Mouse (Mus musculus) left cerebral cortex, postnatal 25 days (tissue): ENCODE measurements around the gene Atcay. TPM values are rescaled to one million over a fixed set of nuclear protein-coding genes. Genes with fewer than 3 reads are reported as not detected.
"Not testable (repeated sequence)": the region's sequence is repeated elsewhere in the genome, so short reads cannot be mapped to it uniquely, and the experiment has no call there.

Source experiments
- DNase-seq, 2 experiments: peaks; one replicate each; pipeline ENCODE4 v3.0.0; 2022; ENCODE audit warnings: low spot score in 2 of 2, mixed read lengths in 1 of 2
- intact Hi-C: fragments of 180-260 bp; cut with DNase I; formaldehyde crosslinking; loops from one replicate; pipeline ENCODE4 v1.15.1; 2025
- total RNA-seq, 2 experiments: library from RNA; stranded (reverse); gene quantifications; 2 replicates each; pipeline ENCODE4 v1.2.3; 2021

The Atcay gene
- total RNA-seq, 2 experiments from 2014 or later = 194 to 208 TPM

- intact Hi-C loops = no loop called here
- DNase-seq = peak; percentile 70 to 77
Observed at GRCm38 (mm10) chr10:81244595-81244994, 14.0 kb upstream of the Atcay start.

GRCm38 (mm10) chr10:81244146-81244545 is 13.5 kb upstream of the Atcay start:
- intact Hi-C loops = no loop called here
- DNase-seq = no peak

GRCm38 (mm10) chr10:81242021-81242420 is 11.4 kb upstream of the Atcay start:
- intact Hi-C loops = no loop called here
- DNase-seq = no peak

GRCm38 (mm10) chr10:81240876-81241275 is 10.2 kb upstream of the Atcay start:
- peak in 1 of 2 experiments; percentile 78 for DNase-seq
- intact Hi-C loops = no loop called here

DNA sequence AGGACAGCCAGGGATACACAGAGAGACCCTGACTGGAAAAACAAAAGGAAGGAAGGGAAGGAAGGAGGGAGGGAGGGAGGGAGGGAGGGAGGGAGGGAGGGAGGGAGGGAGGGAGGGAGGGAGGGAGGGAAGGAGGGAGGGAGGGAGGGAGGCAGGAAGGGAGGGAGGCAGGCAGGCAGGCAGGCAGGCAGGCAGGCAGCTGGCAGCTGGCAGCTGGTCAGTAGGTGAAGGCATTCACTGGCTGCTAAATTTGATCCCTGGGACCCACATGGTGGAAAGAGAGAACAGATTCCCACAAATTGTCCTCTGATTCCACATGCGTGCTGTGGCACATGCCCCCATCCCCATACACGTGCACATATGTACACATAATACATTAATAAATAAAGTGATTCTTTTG is 8.0 kb upstream of the Atcay start:
- intact Hi-C loops = no loop called here
- DNase-seq = no peak

DNA sequence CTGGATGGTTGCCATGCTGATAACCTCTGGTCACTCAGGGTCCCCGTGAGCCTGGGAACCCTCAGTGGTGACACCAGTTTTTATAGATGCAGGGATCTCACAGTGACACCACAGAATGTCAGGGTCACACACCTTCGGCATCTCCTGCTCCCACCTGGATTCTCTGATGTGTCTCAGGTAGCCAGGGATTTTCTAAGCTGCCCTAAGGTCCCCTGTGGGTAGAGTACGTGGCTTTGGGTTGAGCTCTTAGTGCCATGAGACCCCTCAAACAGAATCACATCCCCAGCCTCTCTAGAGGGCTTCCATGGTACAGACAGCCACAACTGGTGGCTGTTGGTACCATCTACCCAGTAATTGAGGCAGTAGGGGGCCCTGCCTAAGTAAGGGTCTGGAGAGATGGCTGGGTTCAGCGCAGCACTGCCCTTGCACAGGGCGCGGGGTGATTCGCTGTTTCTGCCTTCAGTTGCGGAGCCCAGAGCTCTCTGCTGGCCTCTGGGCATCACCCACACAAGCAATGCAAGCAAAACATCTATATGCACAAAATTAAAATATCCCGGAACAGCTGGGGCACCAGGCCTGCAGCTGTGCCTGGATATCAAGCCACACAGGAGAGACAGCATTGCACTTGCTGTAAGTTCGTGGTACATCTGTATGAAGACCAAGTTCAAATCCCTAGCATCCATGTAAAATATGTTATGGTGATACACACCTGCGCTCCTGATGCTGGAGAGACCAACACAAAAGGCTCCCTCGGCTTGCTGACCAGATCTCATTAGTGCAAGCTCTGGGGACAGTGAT is 6.0 kb upstream of the Atcay start:
- no peak for DNase-seq
- intact Hi-C loops = no loop called here

- intact Hi-C loops = no loop called here
- no peak for DNase-seq
Observed at GRCm38 (mm10) chr10:81234206-81234605, 3.6 kb upstream of the Atcay start.

DNA sequence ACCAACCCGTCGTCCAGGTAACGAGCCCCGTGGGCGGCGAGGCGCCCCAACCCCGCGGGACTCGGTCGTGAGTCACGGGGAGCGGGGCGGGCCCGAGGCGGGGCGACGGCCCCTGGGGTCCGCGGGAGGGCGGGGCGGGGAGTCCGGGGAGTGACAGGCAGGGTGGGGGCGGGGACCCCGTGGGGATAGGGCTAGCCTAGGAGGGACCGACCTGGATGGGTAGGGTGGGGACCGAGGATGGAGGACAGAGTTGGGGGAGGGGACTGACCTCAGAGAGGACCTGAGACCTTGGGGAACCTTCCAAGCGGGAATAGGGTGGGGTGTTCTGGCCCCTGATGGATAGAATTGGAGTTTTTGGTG is 2.6 kb upstream of the Atcay start:
- intact Hi-C loops = no loop called here
- DNase-seq = no peak

- intact Hi-C loops = no loop called here
- DNase-seq = peak; percentile 93 to 97
Observed at GRCm38 (mm10) chr10:81232580-81233225, 2.1 kb upstream of the Atcay start, which contains the start of gene Zfr2. Gene Zfr2, plus strand, starts transcription at chr10:81233155.

DNA sequence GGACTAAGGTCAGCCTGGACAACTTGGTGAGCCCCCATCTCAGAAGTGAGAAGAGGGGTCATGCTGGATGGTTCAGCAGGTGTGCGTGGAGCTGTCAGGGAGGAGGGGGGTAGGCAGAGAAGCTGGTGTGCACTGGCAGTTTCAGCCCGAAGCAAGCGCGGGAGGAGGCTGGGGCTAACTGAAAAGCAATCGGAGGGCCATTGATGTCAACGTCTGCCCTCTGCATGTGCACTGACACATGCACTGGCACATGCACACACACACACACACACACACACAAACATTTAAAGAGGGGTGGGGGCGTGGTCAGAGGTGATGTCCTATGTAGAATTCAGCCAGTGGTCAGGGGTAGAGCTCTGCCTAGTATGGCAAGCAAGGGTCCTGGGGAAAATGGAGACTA is 803 bp upstream of the Atcay start:
- DNase-seq = no peak
- intact Hi-C loops = no loop called here

DNA sequence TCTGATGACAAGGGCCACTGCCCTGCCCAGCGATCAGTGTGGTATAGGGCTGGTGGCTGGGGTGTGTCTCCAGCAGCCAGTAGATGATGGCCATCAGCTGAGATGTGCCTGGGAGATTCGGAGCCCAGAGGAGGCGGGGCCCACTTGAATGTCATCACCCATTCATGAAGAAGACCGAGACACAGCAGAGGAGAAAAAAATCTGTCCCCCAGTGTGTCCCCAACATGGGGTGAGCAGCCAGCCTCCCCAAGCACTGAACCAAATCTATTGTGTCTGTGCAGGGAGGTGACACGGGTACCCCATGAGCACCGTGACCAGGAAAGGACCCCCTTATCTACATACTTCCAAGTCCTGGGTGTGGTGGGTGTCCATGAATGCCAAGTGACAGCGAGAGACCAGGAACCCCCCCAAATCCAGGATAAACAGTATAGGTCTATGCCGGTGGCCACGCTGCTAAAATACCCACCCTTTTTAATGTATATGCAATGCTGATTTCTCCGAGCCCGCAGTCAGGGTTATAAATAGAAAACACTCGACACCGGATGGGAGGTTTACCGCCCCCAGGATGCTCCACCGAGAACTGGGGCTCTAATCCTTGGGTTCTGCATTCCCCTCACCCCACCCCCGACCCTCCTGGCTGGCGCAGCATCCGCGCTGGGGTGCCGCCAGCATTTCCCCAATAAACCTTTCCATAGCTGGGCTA is 747 bp downstream of the Atcay start:
- DNase-seq = peak; percentile 52 to 76
- intact Hi-C loops = no loop called here

DNA sequence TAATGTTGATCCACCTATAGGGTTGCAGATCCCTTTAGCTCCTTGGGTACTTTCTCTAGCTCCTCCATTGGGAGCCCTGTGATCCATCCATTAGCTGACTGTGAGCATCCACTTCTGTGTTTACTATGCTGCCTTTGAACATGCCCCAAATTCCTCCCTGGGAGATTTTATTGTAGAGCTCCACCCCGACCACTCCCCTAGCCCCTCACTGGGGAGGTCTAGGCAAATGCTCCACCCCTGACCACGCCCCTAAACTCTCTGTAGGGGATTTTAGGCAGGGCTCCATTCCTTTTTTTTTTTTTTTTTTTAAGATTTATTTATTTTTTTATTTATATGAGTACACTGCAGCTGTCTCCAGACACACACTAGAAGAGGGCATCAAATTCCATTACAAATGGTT is 6.9 kb downstream of the Atcay start:
- DNase-seq, intact Hi-C loops: not testable (repeated sequence)

GRCm38 (mm10) chr10:81221402-81222015 is 9.1 kb downstream of the Atcay start:
- intact Hi-C loops = no loop called here
- no peak for DNase-seq

DNA sequence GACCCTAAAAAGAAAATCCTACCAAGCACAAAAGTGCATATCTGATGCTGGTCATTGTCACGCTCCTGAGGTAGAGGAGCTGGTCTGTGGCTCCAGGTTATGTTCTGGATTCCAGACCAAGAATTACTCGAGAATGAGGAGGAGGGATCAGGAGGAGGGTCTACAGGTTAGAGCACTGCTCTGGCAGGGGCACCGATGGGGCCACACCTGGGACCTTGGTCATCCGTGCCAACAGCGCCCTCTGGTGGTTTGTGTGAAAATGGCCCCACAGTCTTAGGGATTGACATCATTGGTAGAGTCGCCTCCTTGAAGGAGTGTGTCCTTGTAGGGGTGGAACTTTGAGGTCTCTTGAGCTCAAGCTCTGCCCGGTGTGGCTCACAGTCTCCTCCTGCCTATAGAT is 12.7 kb downstream of the Atcay start:
- intact Hi-C loops = loop anchor here (2.0 kb wide), 1 partner anchor 19 kb away; no protein-coding TSS in a partner anchor

DNA sequence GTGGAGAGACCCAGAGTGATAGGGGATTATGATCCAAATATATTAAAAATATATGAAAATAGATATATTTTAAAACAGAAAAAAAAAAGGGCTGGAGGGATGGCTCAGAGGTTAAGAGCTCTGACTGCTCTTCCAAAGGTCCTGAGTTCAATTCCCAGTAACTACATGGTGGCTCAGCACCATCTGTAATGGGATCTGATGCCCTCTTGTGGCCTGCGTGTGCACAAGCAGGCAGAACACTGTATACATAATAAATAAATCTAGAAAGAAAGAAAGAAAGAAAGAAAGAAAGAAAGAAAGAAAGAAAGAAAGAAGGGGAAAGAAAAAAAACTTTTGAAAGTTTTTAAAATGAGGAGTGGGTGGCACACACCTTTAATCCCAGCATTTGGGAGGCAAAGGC is 13.4 kb downstream of the Atcay start:
- not testable (repeated sequence) for DNase-seq
- intact Hi-C loops = loop anchor here (2.0 kb wide), 1 partner anchor 18 kb away; no protein-coding TSS in a partner anchor

More for the DNA sequence above, 12.7 kb downstream of the Atcay start:
- DNase-seq = peak in 1 of 2 experiments; percentile 50

DNA sequence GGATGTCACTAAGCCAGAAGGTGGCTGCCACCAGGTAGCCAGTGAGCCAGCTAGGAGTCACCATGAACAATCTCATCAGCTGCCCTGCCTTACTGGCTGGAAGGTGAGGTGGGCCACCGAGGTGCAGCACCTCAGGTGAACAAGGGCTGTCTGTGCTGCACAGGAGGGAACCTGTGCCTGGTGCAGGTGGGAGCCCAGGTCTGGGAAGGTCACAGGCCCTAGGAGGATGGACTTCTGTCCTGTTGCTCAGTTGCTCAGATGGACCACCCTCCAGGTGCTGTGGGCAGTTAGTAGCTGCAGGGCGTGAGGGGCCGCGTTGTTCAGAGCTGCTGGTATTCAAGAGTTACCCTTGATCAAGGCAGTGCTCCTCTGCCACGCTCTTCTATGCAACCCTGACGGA is 13.8 kb downstream of the Atcay start:
- intact Hi-C loops = loop anchor here (2.0 kb wide), 1 partner anchor 18 kb away; no protein-coding TSS in a partner anchor
- DNase-seq = no peak

DNA sequence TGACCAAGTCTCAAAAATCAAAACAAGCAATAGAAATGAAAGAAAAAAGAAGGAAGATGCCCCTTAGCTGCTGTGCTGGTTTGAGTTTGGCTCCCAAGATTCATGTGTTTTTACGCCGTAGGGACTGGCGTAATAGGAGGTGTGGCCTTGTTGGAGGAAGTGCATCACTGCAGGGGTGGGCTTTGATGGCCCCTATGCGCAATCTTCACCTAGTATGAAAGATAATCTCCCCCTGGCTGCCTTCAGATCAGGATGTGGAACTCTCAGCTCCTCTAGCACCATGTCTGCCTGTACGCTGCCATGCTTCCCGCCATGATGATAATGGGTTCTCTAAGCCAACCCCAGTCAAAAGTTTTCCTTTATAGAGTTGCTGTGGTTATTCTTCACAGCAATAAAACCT is 14.4 kb downstream of the Atcay start:
- no peak for DNase-seq
- intact Hi-C loops = loop anchor here (2.0 kb wide), 1 partner anchor 17 kb away; no protein-coding TSS in a partner anchor

GRCm38 (mm10) chr10:81210154-81210553 is 20.5 kb downstream of the Atcay start:
- intact Hi-C loops = no loop called here
- no peak for DNase-seq

- no peak for DNase-seq
- intact Hi-C loops = no loop called here
Observed at GRCm38 (mm10) chr10:81204137-81204536, 26.5 kb downstream of the Atcay start.
